Mouse (Mus musculus) thymus, adult 2 months (tissue): Measurements from ENCODE around the gene Arpc3. TPM values are rescaled to one million over a fixed set of nuclear protein-coding genes. Genes with fewer than 3 reads are reported as not detected.
"Not testable (repeated sequence)": the region's sequence is repeated elsewhere in the genome, so short reads cannot be mapped to it uniquely, and the experiment has no call there.

Experiments used
- DNase-seq: peaks from one replicate; pipeline ENCODE4 v3.0.0; 2021
- H3K27ac ChIP-seq: fragments of 200-500 bp; 2 replicates; pipeline ENCODE4 v1.5.1; 2012; ENCODE audit warnings: low read length, control low read depth; ENCODE audit not compliant: control insufficient read depth, insufficient read depth
- H3K27me3 ChIP-seq: fragments of 200-500 bp; 2 replicates; pipeline ENCODE4 v1.6.1; 2012; ENCODE audit warnings: mild to moderate bottlenecking, low read length, moderate library complexity, mixed read lengths; ENCODE audit not compliant: control insufficient read depth, insufficient read depth
- H3K36me3 ChIP-seq: fragments of 200-500 bp; 2 replicates; pipeline ENCODE4 v1.6.1; 2012; ENCODE audit warnings: mild to moderate bottlenecking, low read length, moderate library complexity; ENCODE audit not compliant: control insufficient read depth, insufficient read depth
- H3K4me1 ChIP-seq: fragments of 200-500 bp; replicated peaks from 2 replicates; pipeline ENCODE4 v1.6.1; 2012; ENCODE audit warnings: low read length; ENCODE audit not compliant: control insufficient read depth, insufficient read depth
- H3K4me3 ChIP-seq: fragments of 200-500 bp; 2 replicates; pipeline ENCODE4 v1.5.1; 2012; ENCODE audit warnings: mild to moderate bottlenecking, low read length, control low read depth, moderate library complexity; ENCODE audit not compliant: control insufficient read depth, insufficient read depth
- CTCF ChIP-seq: fragments of 200-500 bp; IDR thresholded peaks from 2 replicates; pipeline ENCODE4 v1.5.1; 2012; ENCODE audit warnings: mild to moderate bottlenecking, control low read depth, low read length, moderate library complexity, borderline replicate concordance; ENCODE audit not compliant: control insufficient read depth, poor library complexity, insufficient read depth; ENCODE audit errors: extremely low read depth
- POLR2A ChIP-seq: fragments of 200-500 bp; IDR thresholded peaks from 2 replicates; pipeline ENCODE4 v1.6.1; 2012; ENCODE audit warnings: mild to moderate bottlenecking, low read length, control low read depth, moderate library complexity; ENCODE audit not compliant: control insufficient read depth, poor library complexity, insufficient read depth; ENCODE audit errors: extremely low read depth
- WGBS: fragments of 180-500 bp; shearing (Covaris S2); methylation state at CpG from one replicate; pipeline ENCODE4 v1.1.7; 2018; 5-methylcytosine and 5-hydroxymethylcytosine counted together
- polyA plus RNA-seq: library from polyadenylated mRNA; depleted of rRNA; stranded (reverse); fragments of >200 nt; gene quantifications from 2 replicates; pipeline ENCODE4 v1.2.3, GENCODE M21; 2012

Arpc3 gene
- polyA plus RNA-seq, 1 experiment, result 224 TPM

GRCm38 (mm10) chr5:122415465-122415864, 23.8 kb downstream of the Arpc3 start:
- H3K36me3 ChIP-seq, result no peaks in the 10 kb centered on the region; the same call in 1 of the 2 replicates
- 95% methylated on average over 12 of the region's 12 CpGs for whole genome bisulfite sequencing
- TF ChIP-seq CTCF (no peak), POLR2A (no peak)
- H3K27ac ChIP-seq, result no peak overlapping the region
- H3K4me3 ChIP-seq, result no peak overlapping the region
- DNase-seq, result no peak
- H3K27me3 ChIP-seq, result no peaks in the 10 kb centered on the region
- no peaks in the 10 kb centered on the region for H3K4me1 ChIP-seq

- DNase-seq, H3K27ac ChIP-seq: not testable (repeated sequence)
- WGBS, result 64% methylated on average over 4 of the region's 4 CpGs
Observed at GRCm38 (mm10) chr5:122420676-122421075, 29.0 kb downstream of the Arpc3 start.

DNA sequence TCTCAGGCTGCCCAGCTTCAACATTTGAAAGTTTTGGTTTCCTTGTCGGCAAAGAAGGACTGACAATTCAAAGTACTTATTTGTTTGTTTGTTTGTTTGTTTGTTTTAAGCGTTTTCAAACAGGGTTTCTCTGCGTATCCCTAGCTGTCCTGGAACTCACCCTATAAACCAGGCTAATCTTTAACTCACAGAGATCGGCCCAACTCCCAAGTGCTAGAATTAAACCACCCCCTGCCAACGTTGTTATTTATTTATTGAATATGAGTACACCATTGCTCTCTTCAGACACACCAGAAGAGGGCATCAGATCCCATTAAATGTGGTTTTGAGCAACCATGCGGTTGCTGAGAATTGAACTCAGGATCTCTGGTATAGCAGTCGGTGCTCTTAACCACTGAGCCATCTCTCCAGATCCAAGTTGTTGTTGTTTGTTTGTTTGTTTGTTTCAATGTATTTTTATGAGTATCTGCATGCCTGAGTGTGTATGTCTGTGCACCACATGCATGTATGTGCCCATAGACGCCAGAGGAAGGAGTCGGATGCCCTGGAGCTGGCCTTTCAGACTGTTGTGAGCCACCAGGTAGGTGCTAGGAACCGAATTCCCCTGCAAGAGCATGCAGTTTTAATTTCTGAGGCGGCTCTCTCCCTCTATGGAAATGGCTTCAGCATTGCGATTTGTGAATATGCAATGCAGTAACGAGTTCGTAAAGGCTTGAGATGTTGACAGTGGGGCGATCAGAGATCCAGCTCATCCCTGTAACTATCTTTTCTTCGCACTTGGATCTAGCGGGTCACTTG, 29.8 kb downstream of the Arpc3 start, which contains the start of gene Anapc7:
Gene Anapc7 (plus strand): TSS at position 423 of the 798 bp plus-strand sequence.
- DNase-seq, result no peak
- Histone ChIP-seq H3K4me3 (peak within 1 kb of the TSS; percentile 88), H3K27me3 (no peaks in the 10 kb centered on the region), H3K4me1 (peaks cover 13% of the 10 kb centered on the region), H3K27ac (peak within 1 kb of the TSS; percentile 60; the same call in 1 of the 2 replicates), H3K36me3 (no peaks in the 10 kb centered on the region)
- WGBS, result 20% methylated on average over 17 of the region's 17 CpGs
- TF ChIP-seq CTCF (no peak), POLR2A (no peak)

More at GRCm38 (mm10) chr5:122420676-122421075, 29.0 kb downstream of the Arpc3 start:
- H3K4me3 ChIP-seq, H3K27me3 ChIP-seq, H3K36me3 ChIP-seq: not testable (repeated sequence)
- peaks cover 13% of the 10 kb centered on the region for H3K4me1 ChIP-seq

- WGBS, result under 1% methylated on average over 73 of the region's 73 CpGs
- DNase-seq, result peak; percentile 92
- peak overlapping the region; percentile 88 for H3K4me3 ChIP-seq
- TF ChIP-seq POLR2A, result peak; percentile 41; the same call in 1 of the 2 replicates
- peak; percentile 50; the same call in 1 of the 2 replicates for TF ChIP-seq CTCF
- no peaks in the 10 kb centered on the region for H3K27me3 ChIP-seq
- peak overlapping the region; percentile 60; the same call in 1 of the 2 replicates for H3K27ac ChIP-seq
- H3K36me3 ChIP-seq, result no peaks in the 10 kb centered on the region
- H3K4me1 ChIP-seq, result peaks cover 13% of the 10 kb centered on the region
Observed at GRCm38 (mm10) chr5:122422071-122422964, 30.6 kb downstream of the Arpc3 start.

DNA sequence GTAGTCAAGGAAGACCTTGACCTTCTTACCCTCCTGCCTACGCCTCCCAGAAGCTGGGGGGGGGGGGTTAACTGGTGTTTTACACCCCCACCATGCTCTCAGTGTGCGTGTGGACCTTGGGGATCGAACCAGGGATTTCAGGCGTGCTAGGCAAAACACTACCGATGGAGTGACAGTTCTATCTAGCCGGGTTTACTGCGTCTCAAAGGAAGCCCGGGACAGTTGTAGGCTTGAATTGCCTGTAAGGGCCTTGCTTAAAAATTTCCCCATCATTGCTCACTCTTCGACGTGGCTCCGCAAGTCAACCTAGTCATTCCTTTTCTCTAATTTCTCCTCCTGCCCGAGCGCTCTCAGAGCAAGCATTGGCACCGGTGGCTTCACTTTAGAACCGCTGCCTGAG, 31.4 kb downstream of the Arpc3 start:
- peaks cover 2% of the 10 kb centered on the region for H3K36me3 ChIP-seq
- no peaks in the 10 kb centered on the region for H3K27me3 ChIP-seq
- DNase-seq, result no peak
- WGBS, result 10% methylated on average over 15 of the region's 15 CpGs
- H3K4me3 ChIP-seq, result peak overlapping the region; percentile 88
- H3K4me1 ChIP-seq, result peaks cover 13% of the 10 kb centered on the region
- H3K27ac ChIP-seq, result no peak overlapping the region
- TF ChIP-seq CTCF (no peak), POLR2A (no peak)

- no peak for TF ChIP-seq CTCF
- no peak for TF ChIP-seq POLR2A
- H3K27me3 ChIP-seq, result no peaks in the 10 kb centered on the region
- WGBS, result 97% methylated on average over 2 of the region's 2 CpGs
- H3K4me1 ChIP-seq, result peaks cover 13% of the 10 kb centered on the region
- H3K36me3 ChIP-seq, result peaks cover 26% of the 10 kb centered on the region
- no peak overlapping the region for H3K4me3 ChIP-seq
- H3K27ac ChIP-seq, result no peak overlapping the region
- no peak for DNase-seq
Observed at GRCm38 (mm10) chr5:122425550-122425949, 33.9 kb downstream of the Arpc3 start.
